Mouse (Mus musculus): ENCODE measurements around the gene Klri2.
"Not testable (repeated sequence)": the region's sequence is repeated elsewhere in the genome, so short reads cannot be mapped to it uniquely, and the experiment has no call there.

- not testable (repeated sequence) for TF ChIP-seq CTCF (conservative IDR thresholded peaks at IDR 0.05; ENCODE audit: low read length); NANOG (IDR thresholded peaks at IDR 0.05; ENCODE audit: borderline replicate concordance, low read length); POU5F1 (IDR thresholded peaks at IDR 0.05; ENCODE audit: borderline replicate concordance, low read length)
Observed at GRCm38 (mm10) chr6:129784170-129784569, 43.9 kb upstream of the Klri2 start, which contains the start of gene Gm156.

All from E14TG2a.4 (cell line).